Mouse (Mus musculus) lung, postnatal 25 days (tissue): ENCODE results near the gene Btbd9.

ENCODE experiments used
- DNase-seq: peaks from one replicate; pipeline ENCODE4 v3.0.0; 2022; ENCODE audit warnings: low spot score

Gene Btbd9

GRCm38 (mm10) chr17:30276477-30276876, 299.8 kb downstream of the Btbd9 start:
- no peak for DNase-seq

DNA sequence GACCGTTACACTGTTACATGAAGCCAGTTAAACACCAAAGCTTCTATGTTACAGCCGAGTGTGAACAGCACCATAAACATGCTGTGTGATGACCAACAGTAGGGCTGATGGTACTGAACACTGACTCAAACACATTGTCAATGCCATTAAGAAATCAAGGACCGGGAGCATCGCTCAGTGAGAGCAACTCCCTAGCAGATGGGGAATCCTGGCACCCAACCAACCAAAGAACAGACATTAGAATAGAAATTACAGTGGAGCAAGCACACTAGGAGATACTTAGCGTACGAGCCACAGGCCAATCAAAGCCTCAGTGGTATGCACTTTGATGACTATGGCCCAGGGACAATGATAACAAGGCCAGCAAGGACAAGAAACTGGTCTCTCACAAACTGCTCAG, 303.5 kb downstream of the Btbd9 start:
- DNase-seq: no peak

DNA sequence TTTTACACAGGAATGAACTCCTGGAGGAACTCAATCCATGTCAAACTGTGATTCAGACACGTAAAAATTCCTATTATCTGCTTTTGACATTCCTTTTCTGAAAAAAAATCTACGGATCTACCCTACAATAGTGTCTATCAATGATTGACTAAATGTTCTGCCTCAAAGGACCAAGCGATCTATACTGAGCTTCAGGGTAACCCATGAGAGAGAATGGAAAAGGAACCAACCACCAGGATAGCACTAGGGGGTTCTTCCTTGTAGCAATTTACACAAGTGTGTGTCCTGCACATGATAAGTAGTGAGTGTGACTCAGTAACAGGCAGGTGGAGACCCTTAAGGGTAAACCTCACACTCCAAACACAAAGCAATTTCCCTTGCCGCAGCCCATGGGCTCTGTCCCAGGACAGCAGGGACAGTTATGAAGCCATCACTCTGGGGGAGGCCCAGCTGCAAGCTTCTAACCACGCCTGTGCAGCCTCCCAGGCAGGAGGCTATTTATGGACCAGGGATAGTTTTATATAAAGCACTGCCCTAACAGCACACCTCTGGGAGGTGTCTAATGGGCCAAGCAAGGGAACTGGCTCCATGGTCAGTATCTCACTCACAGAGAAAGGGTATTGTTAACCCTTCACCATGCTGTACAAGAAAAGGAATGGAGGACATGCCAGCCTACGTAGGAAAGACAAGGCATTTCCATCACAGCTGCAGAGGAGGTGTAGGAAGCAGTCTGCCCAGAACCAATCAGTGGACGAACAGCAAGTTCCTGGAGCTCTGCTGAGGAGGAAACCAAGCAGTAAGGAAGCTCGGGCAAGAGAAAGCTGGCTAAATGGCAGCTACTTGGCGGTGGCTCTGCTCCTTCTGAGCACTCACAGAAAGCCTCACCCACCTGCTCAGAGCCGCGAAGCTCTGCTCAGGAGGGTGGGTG, 306.9 kb downstream of the Btbd9 start:
- no peak for DNase-seq

GRCm38 (mm10) chr17:30268456-30268855, 307.8 kb downstream of the Btbd9 start:
- no peak for DNase-seq

- no peak for DNase-seq
These were observed 308.8 kb downstream of the Btbd9 start for GRCm38 (mm10) chr17:30267432-30267973.

- DNase-seq: no peak
These were observed 312.8 kb downstream of the Btbd9 start for GRCm38 (mm10) chr17:30263535-30263934.

- DNase-seq: no peak
These were observed 313.3 kb downstream of the Btbd9 start for GRCm38 (mm10) chr17:30262943-30263342.

DNA sequence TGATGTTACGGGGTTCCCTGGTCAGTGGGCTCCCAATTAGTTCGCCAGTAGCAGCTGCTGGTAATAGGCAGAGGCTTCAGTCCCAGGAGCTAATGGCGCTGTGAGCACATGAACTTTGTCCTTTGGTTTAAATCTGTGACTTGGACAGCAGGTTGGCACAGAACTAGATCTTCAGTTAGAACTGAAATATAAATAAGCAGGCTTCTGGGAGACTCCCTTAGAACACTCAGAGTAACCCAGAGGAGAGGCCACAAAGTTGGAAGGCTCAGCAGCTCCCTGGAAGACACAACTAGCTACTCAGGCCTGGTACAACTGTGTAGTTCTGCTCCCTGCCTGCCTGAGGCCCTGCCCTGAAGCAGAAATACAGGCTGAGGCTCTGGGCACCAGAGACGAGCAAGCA, 313.8 kb downstream of the Btbd9 start:
- no peak for DNase-seq

DNA sequence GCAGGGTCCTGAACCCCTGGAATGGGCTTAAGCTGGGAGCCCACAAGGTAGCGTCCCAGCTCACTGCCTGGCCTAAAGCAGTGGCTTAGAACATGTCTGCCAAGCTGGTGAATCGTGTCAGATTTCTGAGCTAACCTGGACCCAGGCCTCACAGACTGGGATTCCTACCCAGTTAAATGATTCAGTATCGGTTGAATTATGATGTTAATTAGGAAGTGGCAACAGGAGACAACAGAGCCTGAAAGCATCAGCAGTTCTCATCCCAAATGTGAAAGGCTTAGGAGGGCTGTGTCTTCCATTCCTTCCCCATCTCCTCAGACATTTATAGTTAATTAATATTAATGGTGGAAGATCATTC, 314.3 kb downstream of the Btbd9 start:
- no peak for DNase-seq

DNA sequence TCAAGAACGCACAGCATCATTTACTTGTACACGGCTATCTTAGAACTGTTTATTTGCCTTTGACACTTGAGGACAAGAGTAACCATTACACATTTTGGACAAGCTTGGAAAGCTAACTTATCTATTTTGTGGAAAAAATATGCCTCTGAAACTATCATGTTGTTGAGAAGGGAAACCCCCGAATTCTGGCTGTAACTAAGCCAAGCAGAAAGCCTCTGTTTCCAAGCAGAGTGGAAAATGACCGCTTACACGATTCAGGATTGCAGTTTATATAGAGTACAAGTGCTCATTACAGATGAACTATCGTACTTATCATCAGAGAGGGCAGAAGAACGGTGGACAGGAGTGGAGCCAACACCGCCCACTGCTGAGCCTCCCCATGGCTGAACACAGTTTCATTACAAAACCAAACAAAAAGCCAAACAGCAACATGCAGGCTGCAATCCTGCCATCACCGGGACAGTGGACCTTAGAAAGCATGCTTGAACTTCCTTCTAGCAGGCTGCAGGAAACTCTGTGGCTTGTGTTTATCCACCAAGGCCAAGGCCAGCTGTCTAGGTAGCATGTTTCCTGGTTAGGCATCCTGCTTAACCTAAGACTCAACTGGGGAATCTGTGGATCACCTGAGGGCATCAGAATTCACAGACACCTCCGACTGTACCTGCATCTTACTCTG, 314.8 kb downstream of the Btbd9 start:
- DNase-seq: no peak

GRCm38 (mm10) chr17:30260641-30261306, 315.5 kb downstream of the Btbd9 start:
- DNase-seq: no peak

DNA sequence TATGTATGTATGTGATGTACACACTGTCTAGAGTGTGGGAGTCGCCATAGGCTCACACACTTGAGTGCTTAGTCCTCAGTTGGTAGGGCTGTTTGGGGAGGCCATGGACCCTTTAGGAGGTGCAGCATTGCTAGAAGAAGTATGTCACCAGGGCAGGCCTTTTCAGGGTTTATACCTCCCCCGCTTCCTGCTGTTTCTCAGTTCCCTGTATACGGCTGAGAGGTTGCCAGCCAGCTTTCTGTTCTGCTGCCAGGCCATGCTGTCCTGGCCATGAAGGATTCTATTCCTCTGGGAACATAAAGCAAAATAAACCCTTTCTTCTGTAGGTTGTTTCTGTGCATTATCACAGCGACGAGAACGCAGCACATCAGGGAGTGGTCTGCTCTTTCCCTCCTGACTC, 316.4 kb downstream of the Btbd9 start:
- DNase-seq: no peak

DNA sequence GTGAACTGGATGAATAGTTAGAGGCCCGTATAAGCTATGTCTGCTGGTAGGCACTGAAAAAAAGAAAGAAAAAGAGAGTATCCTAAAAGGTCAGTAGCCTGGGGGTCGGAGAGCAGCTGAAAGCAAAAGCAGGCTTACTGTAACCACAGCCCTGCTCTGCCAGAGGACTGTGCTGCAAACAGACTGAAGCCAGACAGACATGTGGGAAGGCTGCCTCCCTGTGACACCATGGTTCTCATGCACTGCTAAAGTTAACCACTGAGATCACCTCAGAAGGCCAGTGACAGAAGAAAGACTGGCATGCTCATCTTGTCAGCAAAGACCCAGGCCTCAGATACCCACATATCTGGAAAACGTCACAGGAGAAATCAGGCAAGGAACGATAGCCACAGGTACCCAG, 317.8 kb downstream of the Btbd9 start:
- no peak for DNase-seq

- DNase-seq: no peak
These were observed 320.2 kb downstream of the Btbd9 start for GRCm38 (mm10) chr17:30255928-30256560.

- no peak for DNase-seq
These were observed 322.4 kb downstream of the Btbd9 start for GRCm38 (mm10) chr17:30253924-30254323.

DNA sequence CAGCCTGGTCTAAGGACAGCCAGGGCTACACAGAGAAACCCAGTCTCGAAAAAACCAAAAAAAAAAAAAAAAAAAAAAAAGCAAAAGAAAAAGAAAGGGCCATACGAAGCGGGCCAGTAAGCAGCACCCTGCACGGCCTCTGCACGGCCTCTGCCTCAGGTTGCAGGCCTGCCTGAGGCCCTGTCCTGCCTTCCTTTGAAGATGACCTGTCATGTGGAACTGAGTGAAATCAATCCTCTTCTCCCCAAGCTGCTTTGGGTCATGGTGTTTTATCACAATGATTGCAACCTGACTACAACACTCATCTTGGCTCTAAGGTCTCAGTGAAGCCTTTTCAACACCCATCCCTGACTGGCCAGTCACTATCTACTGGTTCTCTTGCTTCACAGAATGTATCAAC, 323.3 kb downstream of the Btbd9 start:
- no peak for DNase-seq

DNA sequence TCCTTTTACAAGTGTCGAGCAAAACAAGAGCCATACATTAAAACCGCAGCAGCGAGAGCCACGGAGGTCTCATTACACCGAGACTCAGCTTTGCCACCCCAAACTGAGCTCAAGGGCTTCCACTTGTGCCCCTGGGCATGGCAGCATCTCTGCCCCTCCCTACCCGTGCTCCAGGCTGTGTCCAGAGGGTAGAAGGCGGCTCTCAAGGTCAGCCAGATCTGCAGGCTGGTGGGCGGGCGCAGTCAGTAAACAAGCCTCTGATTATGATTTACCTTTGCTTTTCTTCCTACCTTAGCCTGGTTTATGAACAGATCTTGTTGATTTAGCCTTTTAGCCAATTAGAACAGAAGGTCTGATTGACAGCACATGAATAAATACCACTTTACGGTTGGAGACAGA, 331.0 kb downstream of the Btbd9 start:
- no peak for DNase-seq

DNA sequence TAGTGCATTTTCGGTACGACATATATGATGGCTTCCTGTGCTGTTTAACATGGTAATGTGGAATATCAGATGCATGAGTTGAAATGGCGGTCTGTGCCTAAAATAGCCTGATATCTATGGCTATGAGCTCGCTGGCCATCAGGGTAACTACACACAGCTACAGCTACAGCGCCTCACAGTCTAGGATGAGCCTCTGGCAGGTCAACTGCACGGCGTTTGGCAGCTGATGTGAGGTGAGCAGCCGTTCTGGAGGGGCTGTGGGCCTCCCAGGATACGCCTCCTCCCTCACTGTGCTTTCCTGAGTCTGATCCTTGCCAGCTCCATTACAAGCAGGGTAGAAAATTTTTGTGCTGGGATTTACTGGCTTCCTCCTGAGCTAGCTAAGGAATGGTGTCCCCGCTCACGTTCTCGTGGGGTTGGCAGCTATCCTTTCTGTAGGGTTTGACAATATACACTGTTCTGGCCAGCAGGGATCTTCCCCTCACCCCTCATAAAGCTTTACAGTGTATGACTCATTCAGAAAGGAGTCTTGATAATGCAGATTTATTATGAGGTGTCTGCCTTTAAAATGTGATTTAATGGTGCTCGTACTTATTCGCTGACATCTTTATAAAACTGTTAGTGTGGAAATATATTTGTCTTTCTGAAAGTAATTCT, 331.5 kb downstream of the Btbd9 start:
- DNase-seq: no peak

- DNase-seq: no peak
These were observed 332.7 kb downstream of the Btbd9 start for GRCm38 (mm10) chr17:30243540-30243939.

- DNase-seq: no peak
These were observed 333.6 kb downstream of the Btbd9 start for GRCm38 (mm10) chr17:30242647-30243046.

DNA sequence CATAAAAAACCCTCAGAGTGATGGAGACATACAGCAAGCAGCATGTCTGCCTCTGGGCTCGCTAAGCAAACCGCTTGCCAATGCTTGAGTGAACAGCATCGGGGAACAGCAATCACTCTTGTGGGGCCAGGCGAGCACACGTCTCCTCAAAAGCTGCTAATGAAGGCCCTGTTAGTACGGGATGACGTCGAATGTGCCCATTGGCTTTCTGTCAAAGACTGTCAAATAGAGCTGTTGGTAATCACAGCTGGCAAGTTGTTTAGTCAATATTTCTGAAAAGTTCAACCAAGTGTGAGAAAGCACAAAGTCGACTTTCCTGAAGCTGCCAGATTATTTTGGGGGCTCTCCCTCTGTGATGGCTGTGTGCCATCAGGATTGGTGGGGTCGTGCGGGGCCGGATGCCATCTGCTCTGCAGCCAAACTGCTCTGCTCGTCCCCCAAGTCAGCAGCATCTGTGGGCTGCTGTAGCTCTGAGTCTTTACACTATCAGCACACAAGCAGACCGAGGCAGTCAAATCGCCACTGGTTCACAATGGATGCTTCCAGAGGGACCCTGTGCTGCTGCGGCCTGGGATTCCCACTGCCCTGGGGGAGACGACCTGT, 334.5 kb downstream of the Btbd9 start:
- DNase-seq: no peak
